Mouse (Mus musculus) lung, embryonic 16.5 days (tissue): ENCODE measurements at regions not wholly inside any gene's neighbourhood (a gene's known extent, or its start where the extent isn't known, plus 50 kb on each side); places are given as distances from the start of the nearest gene placed in this dataset.

Source experiments
- ATAC-seq: fragments of 200-750 bp; cut with Nextera tagmentation; 2 replicates; pipeline ENCODE4 v1.8.0; 2017; ENCODE audit warnings: low read depth, mild to moderate bottlenecking, moderate library complexity
- H3K27ac ChIP-seq: fragments of 300-500 bp; sonication (generic); 2 replicates; pipeline ENCODE4 v1.5.1; 2014; ENCODE audit warnings: mild to moderate bottlenecking, control low read depth, low read length
- H3K27me3 ChIP-seq: fragments of 300-500 bp; sonication (generic); 2 replicates; pipeline ENCODE4 v1.6.1; 2014; ENCODE audit warnings: low read depth, low read length, mixed read lengths; ENCODE audit not compliant: control insufficient read depth, insufficient read depth
- H3K36me3 ChIP-seq: fragments of 300-500 bp; sonication (generic); 2 replicates; pipeline ENCODE4 v1.6.1; 2014; ENCODE audit warnings: low read length; ENCODE audit not compliant: control insufficient read depth, insufficient read depth
- H3K4me1 ChIP-seq: fragments of 300-500 bp; sonication (generic); replicated peaks from 2 replicates; pipeline ENCODE4 v1.6.1; 2014; ENCODE audit warnings: low read length, mixed read lengths; ENCODE audit not compliant: control insufficient read depth, insufficient read depth
- H3K4me2 ChIP-seq: fragments of 300-500 bp; sonication (generic); 2 replicates; pipeline ENCODE4 v1.6.1; 2014; ENCODE audit warnings: low read depth, low read length, control low read depth
- H3K4me3 ChIP-seq: fragments of 300-500 bp; sonication (generic); 2 replicates; pipeline ENCODE4 v1.5.1; 2014; ENCODE audit warnings: mild to moderate bottlenecking, low read length, control low read depth
- H3K9ac ChIP-seq: fragments of 300-500 bp; sonication (generic); 2 replicates; pipeline ENCODE4 v1.6.1; 2014; ENCODE audit warnings: low read length, control low read depth
- H3K9me3 ChIP-seq: fragments of 300-500 bp; sonication (generic); 2 replicates; pipeline ENCODE4 v1.6.1; 2016; ENCODE audit warnings: low read length; ENCODE audit not compliant: control insufficient read depth
- WGBS: fragments of 180-500 bp; shearing (Covaris S2); extraction: QIAGEN DNeasy Blood & Tissue Kit; methylation state at CpG from one replicate; pipeline ENCODE4 v1.1.7; 2014; 5-methylcytosine and 5-hydroxymethylcytosine counted together

DNA sequence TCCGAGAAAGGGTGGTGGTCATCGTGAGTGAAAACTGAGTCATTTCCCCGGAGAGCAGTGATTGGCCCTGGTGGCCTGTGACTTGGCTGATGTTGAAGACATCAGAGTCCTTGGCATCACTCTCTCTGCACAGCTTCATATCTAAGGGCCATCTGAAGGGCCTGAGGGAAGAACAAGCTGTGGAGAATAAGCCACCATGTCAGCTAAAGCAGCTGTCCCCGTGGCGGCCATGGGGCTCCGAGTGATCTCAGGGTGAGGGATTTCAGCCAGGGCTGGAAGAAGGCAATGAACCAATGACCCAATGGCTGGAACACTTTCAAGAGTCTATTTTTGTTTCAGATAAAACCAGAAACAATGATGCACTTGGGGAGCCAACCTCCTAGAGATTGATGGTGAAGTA lies 62.2 kb downstream of the Ttc32 start:
- Histone ChIP-seq H3K4me2 (no peak overlapping the region), H3K27ac (no peak overlapping the region), H3K9me3 (no peaks in the 10 kb centered on the region), H3K4me1 (no peaks in the 10 kb centered on the region), H3K27me3 (no peaks in the 10 kb centered on the region), H3K4me3 (no peak overlapping the region), H3K36me3 (no peaks in the 10 kb centered on the region), H3K9ac (no peak overlapping the region)
- ATAC-seq: no peak
- WGBS: 87% methylated on average over 6 of the region's 6 CpGs

DNA sequence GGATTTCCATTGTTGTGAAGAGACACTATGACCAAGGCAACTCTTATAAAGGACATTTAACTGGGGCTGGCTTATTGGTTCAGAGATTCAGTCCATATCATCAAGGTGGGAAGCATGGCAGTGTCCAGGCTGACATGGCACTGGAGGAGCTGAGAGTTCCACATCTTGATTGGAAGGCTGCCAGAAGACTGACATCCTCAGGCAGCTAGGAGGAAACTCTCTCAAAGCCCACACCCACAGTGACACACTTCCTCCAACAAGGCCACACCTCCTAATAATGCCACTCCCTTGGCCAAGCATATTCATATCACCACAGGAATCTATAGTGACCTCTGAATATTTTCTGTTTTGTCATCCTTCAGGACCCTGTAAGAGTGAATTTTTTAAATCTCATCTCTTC lies 65.3 kb downstream of the Ttc32 start:
- Histone ChIP-seq H3K9ac (no peak overlapping the region), H3K4me2 (no peak overlapping the region), H3K27me3 (no peaks in the 10 kb centered on the region), H3K4me1 (no peaks in the 10 kb centered on the region), H3K4me3 (no peak overlapping the region), H3K27ac (no peak overlapping the region), H3K9me3 (no peaks in the 10 kb centered on the region), H3K36me3 (no peaks in the 10 kb centered on the region)
- no peak for ATAC-seq

DNA sequence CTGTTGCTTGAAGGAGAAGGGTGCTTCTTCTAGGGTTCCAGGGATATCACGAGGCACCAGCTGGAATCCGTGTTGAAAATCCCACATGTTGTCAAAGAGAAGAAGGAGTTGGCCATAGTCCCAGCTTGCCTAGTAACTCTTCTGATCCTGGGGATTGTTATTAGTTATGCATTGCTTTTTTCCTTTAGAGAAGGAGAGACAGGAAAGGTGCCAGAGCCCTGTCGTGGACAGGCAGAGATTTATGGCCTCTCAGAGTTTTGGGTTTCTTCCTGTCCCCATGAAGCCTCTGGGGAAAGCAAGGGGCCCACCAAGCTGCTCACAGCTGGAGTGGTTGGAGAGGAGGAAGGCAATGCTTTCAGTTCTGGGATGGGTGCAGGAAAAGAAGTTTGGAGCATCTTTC lies 76.6 kb downstream of the Ttc32 start:
- no peak for ATAC-seq
- no peaks in the 10 kb centered on the region for H3K36me3 ChIP-seq
- 33% methylated on average over 3 of the region's 3 CpGs for whole genome bisulfite sequencing
- H3K27ac ChIP-seq: no peak overlapping the region
- H3K4me2 ChIP-seq: no peak overlapping the region
- H3K27me3 ChIP-seq: no peaks in the 10 kb centered on the region
- no peaks in the 10 kb centered on the region for H3K9me3 ChIP-seq
- H3K9ac ChIP-seq: no peak overlapping the region
- H3K4me1 ChIP-seq: no peaks in the 10 kb centered on the region
- H3K4me3 ChIP-seq: no peak overlapping the region

DNA sequence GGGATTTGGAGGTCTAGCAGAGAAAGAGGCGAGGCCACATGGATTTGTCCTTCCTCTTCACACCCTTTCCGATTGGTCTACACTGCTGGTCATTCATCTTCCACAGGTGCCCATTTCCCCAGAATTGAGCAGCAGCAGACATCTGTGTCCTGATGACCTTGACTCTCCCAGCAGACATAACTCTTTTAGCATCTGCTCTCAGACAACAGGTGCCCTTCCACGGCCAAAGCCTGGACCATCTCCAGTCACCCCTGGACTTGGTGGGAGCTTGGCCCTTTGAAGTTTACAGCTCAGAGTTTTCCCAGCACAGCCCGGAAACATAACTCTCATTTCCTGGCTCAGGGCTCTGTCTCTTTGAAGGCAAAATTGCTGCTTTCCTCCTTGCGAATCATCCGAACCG lies 80.0 kb downstream of the Ttc32 start:
- H3K4me3 ChIP-seq: no peak overlapping the region
- no peak for ATAC-seq
- no peaks in the 10 kb centered on the region for H3K27me3 ChIP-seq
- H3K9ac ChIP-seq: no peak overlapping the region
- no peak overlapping the region for H3K4me2 ChIP-seq
- no peak overlapping the region for H3K27ac ChIP-seq
- H3K36me3 ChIP-seq: no peaks in the 10 kb centered on the region
- no peaks in the 10 kb centered on the region for H3K4me1 ChIP-seq
- WGBS: 58% methylated on average over 7 of the region's 7 CpGs
- H3K9me3 ChIP-seq: no peaks in the 10 kb centered on the region

DNA sequence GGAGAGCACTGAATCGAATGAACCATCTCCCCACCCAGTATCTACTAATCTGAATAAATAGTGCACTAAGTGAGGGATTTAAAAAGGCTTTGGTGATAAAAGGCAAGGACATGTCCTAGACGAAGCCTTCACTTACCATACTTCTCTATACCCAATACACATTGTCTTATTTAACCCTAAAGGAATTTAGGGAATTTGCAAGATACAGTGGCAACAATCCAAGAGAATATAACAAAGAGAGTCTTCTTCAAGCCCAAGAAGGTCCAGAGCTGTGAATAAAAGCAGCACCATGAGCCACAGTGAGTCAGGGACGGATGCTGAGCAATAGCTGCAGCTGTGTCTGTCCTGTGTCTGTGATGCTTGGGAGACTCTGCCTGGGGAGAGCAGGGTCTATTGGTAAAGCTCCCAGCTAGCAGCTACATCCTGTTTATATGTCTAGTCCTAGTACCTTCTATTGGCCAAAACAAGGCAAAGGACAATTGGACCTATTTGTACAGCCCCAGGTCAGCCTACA lies 82.4 kb downstream of the Ttc32 start:
- H3K4me2 ChIP-seq: no peak overlapping the region
- no peaks in the 10 kb centered on the region for H3K27me3 ChIP-seq
- H3K9me3 ChIP-seq: no peaks in the 10 kb centered on the region
- H3K4me3 ChIP-seq: no peak overlapping the region
- 67% methylated on average over 3 of the region's 3 CpGs for WGBS
- no peaks in the 10 kb centered on the region for H3K36me3 ChIP-seq
- no peaks in the 10 kb centered on the region for H3K4me1 ChIP-seq
- no peak for ATAC-seq
- H3K27ac ChIP-seq: no peak overlapping the region
- no peak overlapping the region for H3K9ac ChIP-seq

DNA sequence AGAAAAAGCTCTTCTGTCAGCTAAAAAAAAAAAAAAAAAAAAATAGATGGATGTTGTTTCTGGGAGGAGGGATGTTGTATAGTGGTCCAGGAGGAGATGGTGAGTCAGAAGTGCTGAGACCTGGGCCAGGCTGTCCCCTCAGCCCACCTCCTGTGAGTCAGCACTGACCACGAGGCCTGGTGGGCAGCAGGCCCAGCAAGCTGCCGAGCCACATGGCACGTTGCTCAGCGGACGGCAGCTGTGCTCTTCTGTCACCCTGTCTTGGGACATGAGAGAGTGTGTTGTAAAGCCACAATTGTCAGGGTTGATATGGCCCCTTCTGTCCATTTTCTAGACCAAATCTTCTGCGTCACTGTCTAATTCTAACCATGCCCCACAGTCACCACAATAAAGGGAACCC lies 83.9 kb downstream of the Ttc32 start:
- Histone ChIP-seq H3K36me3 (no peaks in the 10 kb centered on the region), H3K4me2 (no peak overlapping the region), H3K9me3 (no peaks in the 10 kb centered on the region), H3K4me1 (no peaks in the 10 kb centered on the region), H3K27me3 (no peaks in the 10 kb centered on the region), H3K27ac (no peak overlapping the region), H3K4me3 (no peak overlapping the region), H3K9ac (no peak overlapping the region)
- ATAC-seq: no peak
- WGBS: 54% methylated on average over 6 of the region's 6 CpGs

DNA sequence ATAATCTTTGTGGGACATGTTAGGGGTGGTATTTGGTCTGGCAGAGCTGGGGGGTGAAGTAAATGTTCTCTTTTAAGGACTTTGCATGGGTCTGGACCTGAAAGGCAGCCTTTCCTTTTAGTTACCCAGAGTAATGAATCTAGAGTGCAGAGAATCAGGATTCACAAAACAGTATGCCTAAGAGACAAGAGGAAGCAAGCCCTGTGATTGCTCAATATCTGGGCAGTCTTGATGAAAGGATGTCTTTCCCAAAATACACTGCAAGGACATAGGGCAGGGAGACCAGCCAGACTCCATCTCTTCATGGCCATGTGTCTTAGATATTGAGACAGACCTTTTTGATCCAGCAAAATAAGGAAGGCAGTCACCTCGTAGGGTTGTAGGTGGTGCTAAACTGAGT lies 84.3 kb downstream of the Ttc32 start:
- Histone ChIP-seq H3K4me2 (no peak overlapping the region), H3K4me1 (no peaks in the 10 kb centered on the region)
- WGBS: 84% methylated on average over 1 of the region's 1 CpGs

DNA sequence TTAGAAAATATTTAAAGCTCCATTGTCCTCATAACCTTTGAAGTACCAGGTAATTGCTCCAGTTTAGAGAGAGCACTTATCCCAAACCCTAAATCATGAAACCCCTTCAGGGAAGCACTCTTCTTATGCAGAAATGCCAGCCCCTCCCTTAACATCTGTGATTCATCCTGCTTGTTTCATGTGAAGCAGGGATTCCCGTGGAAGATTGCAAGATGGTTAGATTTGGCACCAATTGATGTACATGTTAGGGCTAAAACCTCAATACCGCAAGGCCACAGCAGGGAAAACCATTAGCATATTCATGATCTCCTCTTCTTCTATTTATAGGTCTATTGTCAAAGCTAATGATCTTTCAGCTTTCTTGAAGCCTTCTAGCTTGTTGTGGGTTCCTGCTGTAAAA lies 88.8 kb downstream of the Ttc32 start:
- Histone ChIP-seq H3K36me3 (no peaks in the 10 kb centered on the region), H3K4me3 (no peak overlapping the region), H3K9ac (no peak overlapping the region), H3K4me2 (no peak overlapping the region), H3K27ac (no peak overlapping the region), H3K4me1 (no peaks in the 10 kb centered on the region), H3K9me3 (no peaks in the 10 kb centered on the region), H3K27me3 (no peaks in the 10 kb centered on the region)
- ATAC-seq: no peak
- WGBS: 62% methylated on average over 2 of the region's 2 CpGs

More for the DNA sequence above, 84.3 kb downstream of the Ttc32 start:
- Histone ChIP-seq H3K9me3 (no peaks in the 10 kb centered on the region), H3K4me3 (no peak overlapping the region), H3K9ac (no peak overlapping the region), H3K36me3 (no peaks in the 10 kb centered on the region), H3K27ac (no peak overlapping the region), H3K27me3 (no peaks in the 10 kb centered on the region)
- ATAC-seq: no peak

DNA sequence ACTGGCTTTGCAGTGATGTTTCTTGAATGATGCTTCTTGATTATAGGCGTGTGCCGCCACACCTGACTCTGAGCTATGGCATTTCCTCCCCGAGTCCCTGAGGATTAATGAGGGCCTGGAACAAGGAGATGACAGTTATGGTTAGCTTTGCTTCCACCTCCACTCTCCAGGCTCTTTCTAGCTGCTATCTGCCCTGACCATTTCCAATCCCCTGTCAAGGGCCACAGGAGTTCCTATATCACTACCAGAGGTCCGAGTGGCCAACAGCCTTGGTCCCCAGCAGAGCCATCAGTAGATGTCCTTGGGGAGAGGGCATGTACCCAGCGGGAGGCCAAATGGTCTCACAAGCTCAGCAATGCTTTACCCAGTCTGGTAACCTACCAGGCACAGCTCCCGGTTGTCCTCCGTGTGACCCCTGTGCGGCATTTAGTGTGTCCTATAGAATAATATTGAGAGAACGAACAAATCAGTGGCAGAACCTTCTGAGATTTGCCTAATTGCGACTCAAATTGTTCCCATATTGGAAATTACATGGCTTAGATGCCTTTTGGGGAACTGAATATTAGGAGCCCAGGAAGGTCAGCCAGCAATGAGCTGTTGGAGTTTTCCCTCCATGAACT lies 98.2 kb downstream of the Ttc32 start:
- no peak for ATAC-seq
- H3K4me1 ChIP-seq: no peaks in the 10 kb centered on the region
- H3K9me3 ChIP-seq: no peaks in the 10 kb centered on the region
- 79% methylated on average over 10 of the region's 10 CpGs for WGBS
- no peak overlapping the region for H3K4me3 ChIP-seq
- H3K36me3 ChIP-seq: no peaks in the 10 kb centered on the region
- no peak overlapping the region for H3K27ac ChIP-seq
- no peak overlapping the region for H3K9ac ChIP-seq
- H3K27me3 ChIP-seq: no peaks in the 10 kb centered on the region
- no peak overlapping the region for H3K4me2 ChIP-seq
